Mouse (Mus musculus) testis, adult 2 months (tissue): Measurements from ENCODE around the gene Stx8.

ENCODE experiments used
- CTCF ChIP-seq: fragments of 200-500 bp; IDR thresholded peaks from 2 replicates; pipeline ENCODE4 v1.5.1; 2012; ENCODE audit warnings: low read depth, mild to moderate bottlenecking, inconsistent platforms, low read length, moderate library complexity; ENCODE audit not compliant: control insufficient read depth, insufficient read depth, insufficient replicate concordance
- POLR2A ChIP-seq: fragments of 200-500 bp; IDR thresholded peaks from 2 replicates; pipeline ENCODE4 v1.6.1; 2012; ENCODE audit warnings: low read depth, mild to moderate bottlenecking, inconsistent platforms, low read length, moderate library complexity; ENCODE audit not compliant: control insufficient read depth

- TF ChIP-seq CTCF (no peak), POLR2A (no peak)
Measured at GRCm38 (mm10) chr11:68033331-68033926, 67.4 kb downstream of the Stx8 start.
